Mouse (Mus musculus) thymus, postnatal 10 days (tissue): ENCODE measurements around the gene Asic2.
"Not testable (repeated sequence)": the region's sequence is repeated elsewhere in the genome, so short reads cannot be mapped to it uniquely, and the experiment has no call there.

Experiments used
- DNase-seq, 2 experiments: peaks; one replicate each; pipeline ENCODE4 v3.0.0; 2021; ENCODE audit warnings: low spot score in 2 of 2

Asic2 gene

DNA sequence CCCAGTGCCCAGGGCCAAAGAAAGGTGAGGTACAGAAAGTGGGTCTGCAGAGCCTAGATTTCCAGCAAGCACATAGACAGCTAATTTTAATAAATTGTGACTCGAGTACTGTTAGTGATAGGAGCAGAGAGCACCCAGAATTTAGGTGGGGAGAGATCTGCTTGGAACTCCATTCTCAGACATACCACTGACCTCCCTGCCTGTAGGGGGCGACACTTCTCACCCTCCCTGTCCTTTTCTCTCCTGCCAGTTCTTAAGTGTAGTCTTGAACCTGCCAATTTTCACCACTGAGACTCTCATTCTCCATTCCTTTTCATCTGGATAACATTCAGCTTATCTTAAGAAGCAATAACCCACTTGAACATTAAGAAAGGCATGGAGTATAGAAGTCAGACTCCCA, 636.3 kb downstream of the Asic2 start:
- DNase-seq: no peak

DNA sequence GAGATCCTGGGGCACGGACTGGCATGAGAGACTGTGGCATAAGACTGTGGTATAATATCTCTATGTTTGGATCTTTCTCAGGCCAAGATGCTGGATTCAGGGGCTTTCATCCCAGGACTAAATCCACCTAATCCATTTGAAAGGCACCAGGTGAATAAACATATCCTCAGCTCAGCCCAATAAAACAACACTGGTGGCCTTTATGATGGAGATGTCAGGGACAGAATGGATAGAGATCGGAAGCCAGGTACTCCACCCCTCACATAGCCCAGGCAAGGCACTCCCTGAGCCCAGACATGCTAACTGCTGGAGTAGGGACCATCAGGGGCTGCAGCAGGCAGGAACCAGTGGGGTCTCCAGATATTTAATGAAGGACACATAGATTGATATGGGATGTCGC, 637.3 kb downstream of the Asic2 start:
- DNase-seq: no peak

DNA sequence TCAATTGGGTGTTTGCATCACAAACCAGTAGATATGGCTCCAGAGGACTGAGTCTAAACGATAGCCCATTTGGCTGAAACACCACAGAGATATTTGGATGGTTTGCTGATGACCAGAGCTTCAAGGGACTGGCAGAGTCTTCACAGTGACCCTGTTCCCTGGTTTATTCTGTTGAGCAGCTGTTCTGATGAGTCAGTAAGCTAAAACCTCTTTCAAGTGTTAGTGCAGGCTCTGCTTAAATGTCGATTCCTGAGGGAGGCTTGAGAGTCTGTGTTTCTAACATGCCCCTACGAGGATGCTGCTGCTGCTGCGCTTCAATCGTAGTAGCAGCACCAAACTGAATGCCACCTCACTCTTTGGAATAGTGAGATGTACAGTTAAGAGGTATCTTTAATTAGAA, 640.2 kb downstream of the Asic2 start:
- DNase-seq: no peak

DNA sequence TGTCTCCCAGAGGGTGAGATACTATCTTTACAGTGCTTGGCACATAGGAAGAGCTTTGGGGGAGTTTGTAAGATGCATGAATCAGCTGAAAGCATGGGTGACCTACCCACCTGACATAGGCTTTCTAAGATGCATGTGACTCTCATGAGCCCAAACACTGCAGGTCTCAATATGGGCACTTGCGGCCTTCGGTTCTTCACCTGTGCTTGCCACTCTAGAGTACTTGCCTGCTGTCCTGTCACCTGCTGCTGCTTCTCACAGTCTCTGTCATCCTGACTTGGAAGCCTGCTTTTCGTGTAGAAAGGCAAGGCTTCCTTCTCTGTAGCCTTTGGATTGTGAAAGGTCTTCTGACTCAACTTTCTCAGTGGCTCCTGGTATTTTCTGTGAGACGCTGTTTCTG, 645.1 kb downstream of the Asic2 start:
- DNase-seq: no peak

DNA sequence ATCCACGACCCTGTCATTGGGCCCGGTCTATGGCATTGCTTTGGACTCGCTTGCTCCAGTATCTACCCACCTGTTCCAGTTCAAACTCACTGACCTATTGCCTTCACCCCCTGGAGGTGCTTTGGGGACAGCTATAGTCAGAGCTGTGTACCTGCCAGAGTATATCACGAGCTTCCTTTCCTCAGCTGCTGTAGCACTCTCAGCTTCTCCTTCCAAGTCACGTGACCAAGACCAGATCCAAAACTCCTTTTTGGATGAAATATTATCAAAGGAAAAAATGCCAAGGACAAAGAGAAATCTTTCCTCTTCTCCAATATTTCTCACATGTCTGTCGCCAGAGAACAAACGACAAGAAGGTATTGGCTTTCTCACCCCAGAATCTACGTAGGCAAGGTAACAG, 645.8 kb downstream of the Asic2 start:
- DNase-seq: no peak

DNA sequence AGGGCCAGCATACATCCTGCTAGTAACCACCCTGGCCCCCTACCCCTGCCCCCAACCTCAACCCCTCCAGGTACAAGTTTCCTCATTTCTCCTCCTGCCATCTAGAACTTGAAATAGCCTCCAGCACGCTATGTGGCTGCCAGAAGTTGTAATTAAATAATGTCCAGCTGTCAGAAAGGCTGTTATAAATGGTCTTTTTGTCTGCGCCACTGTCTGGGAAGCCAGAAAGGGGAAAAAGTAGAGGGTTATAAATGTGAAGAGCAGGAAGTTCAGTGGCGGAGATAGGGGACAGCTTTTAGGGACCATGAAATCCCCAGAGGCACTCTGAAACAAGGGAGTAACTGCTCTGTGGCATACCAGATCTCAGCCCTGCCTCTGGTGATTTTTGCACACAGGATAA, 678.2 kb downstream of the Asic2 start:
- DNase-seq: no peak

DNA sequence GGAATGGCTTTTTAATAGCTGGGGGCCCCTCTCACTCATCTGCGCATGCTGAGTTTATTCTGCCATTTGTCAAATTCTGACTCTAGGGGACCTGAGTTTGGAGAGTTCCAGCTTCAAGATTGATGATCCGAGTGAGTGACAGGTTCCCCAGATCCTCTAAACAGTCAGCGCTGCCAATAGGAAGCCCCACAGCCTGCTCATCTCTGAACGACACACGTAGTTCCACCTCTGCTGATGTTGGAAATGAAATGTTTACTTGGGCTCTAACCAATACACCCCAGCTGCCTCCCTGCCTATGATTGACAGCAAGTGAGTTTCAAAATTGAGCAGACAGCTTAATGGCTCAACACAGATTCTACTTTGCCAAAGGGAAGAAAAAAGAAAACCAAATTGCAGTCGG, 685.1 kb downstream of the Asic2 start:
- no peak for DNase-seq

DNA sequence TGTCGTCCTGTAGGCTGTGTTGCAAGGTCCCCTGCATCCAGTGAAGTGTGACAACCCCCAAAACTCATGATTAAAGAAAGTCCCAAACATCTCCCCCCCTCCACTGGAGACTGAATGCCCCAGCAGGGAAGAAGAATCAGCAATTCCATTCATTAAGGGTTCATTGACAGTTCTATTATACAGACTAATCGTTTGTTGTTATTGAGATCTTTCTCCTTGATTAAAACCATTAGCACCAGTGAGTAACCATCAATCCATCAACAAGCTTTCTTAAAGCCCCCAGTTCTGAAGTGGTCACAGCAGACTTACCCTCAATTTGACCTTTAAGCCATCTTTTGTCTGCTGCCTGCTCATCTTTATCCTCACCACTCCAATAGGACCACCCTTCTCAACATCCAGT, 688.2 kb downstream of the Asic2 start:
- DNase-seq: no peak

DNA sequence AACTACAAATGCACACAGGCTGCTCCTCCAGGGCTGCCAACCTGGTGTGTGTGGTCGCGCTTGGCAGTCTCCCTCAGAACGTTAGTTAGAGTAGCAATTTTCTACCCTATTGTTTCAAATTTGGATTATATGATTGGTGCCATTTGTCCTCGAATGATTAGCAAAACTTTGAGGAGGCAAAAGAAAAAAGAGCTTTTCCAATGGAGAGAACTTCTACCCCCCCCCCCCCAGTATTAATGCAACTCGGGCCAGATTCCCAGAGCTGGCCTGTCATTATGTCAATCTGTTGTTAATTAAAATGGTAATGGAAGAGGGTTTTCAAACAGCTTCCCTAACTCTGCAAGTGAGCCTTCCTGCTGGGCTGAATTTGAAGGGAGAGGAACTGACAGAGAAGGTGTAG, 690.9 kb downstream of the Asic2 start:
- DNase-seq: no peak

DNA sequence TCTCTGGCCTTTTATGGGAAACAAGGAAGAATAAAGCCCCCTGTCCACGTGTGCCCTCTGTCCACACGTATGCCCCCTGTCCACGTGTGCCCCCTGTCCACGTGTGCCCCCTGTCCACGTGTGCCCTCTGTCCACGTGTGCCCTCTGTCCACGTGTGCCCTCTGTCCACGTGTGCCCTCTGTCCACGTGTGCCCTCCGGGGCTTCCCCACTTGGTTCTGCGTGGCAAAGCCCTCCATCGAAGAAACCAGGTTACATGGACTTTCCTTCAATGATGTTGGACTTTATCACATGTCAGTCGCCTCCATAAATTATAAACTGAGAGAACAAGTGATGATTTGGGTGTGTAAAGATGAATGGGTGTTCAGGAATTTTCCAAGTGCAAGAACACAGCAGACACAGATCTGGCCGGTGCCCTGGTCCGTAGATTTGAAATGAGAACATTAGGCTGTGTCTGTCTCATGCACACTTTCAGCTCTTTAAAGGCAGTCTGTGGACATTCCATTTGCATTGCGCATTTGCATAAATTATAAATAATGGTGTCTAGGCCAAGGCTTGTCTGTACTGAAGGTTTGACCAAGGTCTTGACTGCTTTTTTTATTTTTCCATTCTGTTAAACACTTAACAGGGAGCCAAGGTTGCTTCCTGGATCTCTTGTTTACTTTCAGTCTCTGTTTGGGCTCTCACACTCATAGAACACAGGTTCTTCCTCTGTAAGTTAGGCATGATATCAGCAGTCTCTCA, 695.4 kb downstream of the Asic2 start:
- DNase-seq: no peak

DNA sequence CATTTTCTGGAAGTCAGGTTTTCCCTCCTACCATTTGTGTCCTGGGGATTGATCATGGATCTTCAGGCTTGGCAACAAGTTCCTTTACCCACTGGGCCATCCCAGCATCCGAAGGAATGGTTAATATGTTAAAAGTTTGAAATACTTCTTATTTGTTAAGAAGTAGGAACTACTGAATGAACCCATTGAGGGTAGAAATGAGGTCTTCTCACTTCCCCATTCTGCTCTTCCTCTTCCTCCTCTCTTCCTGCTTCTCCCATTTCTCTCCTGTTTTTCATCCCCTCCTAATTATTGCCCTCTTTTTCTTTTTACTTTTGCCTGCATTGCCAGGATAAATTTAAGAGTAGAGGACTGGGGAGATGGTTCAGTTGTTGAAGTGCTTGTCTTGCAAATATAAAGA, 696.8 kb downstream of the Asic2 start:
- no peak for DNase-seq

DNA sequence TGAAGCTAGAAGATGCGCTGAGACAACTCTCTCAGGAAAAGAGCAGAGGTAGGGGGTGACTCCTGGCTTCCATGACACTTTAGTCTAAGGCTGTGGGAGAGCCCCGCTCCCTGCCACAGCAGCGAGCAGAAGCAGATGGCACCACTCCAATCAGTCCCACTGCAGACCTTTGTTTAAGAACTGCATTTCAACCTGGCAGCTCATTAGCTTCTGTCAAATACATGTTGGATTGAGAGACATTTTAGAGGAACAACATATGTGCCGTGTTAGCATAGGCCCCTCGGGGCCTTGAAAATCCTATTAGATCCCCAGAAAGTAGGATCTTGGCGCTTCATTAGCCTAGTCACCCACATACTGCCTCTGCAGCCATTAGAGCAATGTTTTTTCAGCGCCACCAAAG, 697.7 kb downstream of the Asic2 start:
- DNase-seq: no peak

DNA sequence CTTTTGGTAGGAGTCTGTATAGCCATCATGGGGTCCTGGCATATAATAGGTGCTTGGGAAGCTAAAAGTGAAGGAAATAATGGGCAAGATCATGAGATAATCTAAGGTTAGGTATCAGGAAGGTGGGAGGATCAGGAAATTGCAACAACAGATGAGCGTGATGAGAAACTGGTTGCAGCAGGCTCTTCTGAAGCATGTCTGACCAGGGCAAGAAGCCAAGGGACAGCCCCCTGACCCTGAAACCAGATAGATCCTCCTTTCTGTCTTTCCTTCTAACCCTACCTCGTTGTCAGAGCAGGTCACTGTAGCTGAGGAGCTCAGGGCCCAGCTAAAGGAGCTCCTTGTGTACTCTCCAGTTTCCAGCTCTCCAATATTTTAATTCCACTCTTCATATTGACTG, 704.5 kb downstream of the Asic2 start:
- no peak for DNase-seq

DNA sequence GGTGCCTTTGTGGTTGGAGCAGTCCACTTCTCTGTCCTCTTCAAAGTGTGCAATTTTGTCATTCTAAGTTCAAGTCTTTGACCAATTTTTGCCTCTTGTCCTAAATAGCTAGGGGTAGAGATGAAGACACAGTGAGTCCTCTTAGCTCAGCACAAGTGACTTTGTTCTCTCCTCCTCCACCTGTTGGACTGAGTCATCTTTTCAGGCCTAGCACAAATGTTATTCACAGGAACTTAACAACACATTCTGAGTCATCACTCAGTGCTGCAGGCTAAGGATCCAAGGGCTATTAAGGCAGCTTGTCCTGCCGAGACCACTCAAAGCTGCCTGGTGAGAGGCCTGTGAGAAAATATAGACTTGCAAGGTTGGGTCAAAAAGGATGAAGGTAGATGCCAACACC, 705.1 kb downstream of the Asic2 start:
- no peak for DNase-seq

DNA sequence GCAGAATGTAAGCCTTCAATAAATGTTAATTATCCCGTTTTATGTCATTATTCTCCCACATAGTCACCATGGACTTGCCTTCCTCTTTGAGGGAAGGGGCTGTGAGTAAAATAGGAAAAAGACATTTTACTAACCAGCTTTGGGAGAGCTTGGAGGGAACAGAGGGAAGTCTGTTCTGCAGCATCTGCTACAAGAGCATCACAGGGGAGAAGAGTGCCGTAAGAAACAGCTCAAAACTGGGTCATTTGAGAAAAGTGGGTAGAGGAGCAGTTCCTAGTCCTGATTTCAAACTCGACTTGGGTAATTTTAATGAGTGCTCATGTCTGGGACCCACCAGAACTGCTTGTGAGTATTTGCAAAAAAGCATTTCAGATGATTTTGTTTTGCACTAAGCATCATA, 707.0 kb downstream of the Asic2 start:
- no peak for DNase-seq

DNA sequence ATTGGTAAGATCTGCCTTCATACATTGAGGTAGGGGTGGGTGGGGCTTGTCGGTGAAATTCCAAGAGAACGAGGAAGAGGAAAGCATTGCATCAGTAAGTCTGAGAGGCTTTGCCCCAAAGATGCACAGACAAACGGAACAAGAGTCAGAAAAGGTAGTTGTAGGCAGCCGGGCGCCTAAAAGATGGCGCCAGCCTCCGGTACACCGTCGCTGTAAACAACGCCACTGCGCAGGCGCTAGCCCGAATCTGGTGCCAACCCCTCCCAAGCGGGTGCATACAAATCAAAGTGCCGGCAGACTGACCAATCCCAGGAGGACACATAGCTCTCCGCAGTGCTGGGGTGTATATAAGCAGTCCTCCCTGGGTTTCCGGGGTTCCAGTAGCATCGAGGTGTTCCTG, 727.1 kb downstream of the Asic2 start:
- DNase-seq: not testable (repeated sequence)

DNA sequence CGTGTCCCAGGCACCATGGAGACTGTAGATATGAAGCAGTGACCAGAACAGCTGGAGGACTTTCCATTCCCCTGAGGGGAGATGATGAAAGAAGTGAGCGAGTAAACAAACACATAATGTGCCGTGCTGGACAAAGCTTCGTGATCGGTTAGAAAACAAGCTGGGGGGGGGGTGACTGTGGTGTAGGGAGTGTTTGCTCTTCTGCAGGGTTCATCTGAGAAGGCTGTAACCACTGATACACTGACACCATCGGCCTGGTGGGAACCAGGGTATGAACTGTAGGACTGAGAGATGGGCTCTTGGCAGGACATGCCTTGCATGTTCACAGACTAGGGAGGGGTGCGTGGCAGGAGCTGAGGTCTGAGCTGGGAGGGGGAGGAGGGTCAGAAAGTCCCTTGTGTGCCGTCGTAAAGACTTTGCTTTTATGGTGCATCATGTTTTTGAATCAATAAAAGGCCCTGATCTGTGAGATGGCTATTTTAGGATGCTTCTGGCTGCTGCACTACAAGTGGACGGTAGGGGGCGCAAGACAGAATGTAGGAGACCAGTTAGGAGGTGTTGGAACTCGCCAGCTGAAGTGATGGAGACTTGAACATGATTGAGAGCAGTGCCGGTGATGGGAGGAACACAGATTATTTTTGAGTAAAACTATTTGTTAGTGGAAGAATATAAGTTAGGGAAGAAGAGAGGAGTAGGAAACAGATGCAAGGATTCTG, 728.1 kb downstream of the Asic2 start:
- no peak for DNase-seq

DNA sequence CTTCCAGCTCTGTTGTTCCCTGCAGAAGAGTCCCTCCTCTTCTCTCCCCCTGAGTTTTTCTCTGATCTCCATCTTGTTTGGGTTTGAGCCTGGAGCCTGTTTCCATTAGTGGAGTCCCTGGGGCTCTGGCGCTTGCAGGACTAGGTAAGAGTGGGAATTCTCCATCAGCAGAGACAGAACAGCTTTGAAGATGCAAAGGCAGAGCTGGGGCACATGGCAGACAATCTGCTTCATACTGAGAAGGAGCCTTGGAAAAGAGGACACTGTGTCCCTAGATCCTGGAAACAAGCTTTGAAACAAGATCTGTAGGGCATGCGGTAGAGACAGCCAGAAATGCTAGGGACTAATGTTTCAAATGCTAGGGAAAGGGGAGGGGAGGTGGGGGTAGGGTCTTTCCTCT, 729.2 kb downstream of the Asic2 start:
- no peak for DNase-seq

DNA sequence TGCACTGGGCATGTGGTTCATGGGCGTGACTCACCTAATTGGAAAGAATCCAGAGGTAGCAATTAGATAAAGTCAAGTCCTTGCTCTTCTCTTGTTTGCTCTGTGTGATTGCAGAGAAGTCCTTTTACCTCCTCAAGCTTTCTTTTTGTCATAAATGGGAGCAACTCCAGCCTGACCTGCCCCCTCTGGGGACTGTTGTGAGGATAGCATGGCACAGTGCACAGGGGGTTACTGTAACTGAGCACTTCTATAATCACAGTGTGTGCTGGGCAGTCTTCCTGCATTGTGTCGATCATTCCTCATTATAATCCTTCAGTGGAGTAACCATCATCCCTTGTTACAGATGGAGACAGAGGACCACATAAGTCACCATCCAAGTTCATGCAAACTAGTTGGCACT, 732.2 kb downstream of the Asic2 start:
- DNase-seq: no peak

DNA sequence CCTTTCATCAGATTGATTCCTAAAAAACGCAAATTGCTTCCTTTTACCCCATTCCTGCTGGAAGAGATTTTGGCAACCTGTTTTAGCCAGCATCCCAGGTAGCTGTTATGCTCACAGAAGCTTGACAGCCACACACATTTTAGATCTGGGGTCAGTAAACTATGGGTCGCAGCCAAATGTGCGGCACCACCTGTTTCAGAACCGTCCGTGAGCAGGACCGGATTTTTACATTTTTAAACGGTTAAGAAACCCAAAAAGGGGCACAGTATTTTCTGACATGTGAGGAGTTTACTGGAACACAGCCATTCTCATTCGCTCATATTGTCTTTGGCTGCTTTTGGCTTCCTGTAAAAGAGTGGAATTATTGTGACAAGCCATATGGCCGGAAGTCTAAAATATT, 744.9 kb downstream of the Asic2 start:
- DNase-seq: no peak

DNA sequence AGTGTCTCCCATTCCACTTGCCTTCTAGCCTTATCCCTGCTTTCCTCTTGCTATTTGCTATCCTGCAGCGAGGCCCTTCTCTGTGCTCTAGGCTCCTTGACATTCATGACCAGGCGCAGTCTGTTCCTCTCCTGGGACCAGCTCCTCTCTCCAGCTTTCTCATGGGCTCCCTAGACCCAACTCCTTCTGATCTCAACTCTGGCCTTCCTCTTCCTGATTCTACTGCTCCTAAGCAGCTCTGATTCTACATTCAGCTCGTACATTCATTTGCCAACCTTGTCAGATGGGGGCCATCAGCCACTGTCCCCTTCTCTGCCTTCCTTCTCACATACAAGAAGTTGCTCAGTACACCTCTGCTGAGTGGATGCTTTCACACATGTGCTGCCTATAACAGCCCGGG, 747.5 kb downstream of the Asic2 start:
- DNase-seq: no peak

DNA sequence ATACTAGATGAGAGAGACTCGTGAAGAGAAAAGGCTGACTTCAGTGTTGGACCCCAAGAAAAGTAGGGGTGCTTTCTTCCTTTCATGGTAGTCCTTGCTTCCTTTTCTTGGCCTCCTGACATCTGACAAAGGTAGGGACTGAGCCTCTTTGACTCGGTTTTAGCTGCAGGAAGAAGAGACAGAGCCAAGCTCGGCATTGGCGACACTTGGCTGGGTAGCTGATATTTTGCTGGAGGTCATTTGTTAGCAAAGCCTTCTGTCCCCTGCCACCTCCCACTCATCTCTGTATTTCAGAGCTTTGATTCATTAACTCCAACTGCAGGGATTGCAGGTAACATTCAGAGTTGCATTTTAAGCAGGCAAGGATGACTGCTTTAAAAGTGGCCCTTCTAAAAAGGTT, 762.8 kb downstream of the Asic2 start:
- no peak for DNase-seq

DNA sequence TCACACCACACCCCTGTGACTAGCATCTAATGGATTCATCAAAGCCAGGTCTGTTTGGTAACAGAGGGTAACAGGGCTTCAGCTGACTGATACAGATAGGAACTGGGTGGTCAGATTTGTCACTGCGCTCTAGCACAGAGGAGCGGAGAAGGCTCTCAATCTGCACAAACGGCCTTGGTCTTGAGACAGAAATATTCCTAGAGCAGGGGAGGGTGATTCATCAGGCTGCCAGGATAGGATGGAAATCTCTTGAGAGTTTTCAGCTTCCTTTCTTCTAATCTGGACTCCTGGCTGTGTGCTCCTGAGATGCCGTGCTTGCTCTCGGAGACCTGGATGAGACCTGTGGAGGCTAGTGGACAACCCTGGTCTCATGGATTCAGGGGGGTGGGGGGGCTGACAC, 765.7 kb downstream of the Asic2 start:
- DNase-seq: no peak

DNA sequence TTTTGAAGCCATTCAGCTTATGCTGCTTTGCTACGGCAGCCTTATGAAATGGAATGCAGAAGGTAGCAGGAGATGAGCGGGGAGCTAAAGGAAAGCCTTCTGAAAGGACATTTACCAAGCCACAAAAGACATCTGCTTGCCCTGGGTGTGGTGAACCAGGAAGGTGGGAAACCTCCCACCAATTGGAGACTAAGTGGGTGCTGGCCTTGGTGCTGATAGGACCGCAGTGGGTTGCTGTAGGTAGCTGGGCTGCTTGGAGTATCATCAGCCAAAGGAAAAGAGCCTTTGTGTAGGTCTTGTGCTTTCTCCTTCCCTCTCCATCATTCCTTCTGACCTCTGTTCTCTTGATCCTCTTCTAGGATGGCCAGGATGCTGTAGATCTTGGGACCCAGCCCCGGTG, 774.4 kb downstream of the Asic2 start:
- DNase-seq: no peak
